Comparison of ENCODE assay signal across 8 mouse cellular contexts in the genomic region with DNA sequence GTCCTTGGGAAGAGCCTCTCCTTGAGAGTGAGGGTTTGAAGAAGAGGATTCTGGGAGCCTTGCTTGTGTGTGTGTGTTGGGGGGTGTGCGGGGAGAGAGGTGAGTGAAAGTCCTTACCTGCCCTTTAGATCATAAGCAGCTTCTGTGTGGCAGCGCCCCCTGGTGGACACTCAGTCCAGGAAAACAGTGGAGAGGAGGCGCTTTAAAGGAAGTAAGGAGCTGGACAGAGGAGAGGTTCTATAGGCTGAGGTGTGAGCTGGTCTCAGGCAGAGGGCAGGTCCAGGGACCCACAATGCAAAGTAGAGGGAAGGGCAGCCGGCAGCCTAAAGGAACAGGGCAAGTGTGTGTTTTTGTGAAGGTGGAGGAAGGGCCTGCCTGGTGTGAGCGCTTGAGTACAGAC. TPM values are rescaled to one million over a fixed set of nuclear protein-coding genes. Genes with fewer than 3 reads are reported as not detected.
DNase-seq lines count a peak whose midpoint lies in the region; ATAC-seq lines count a peak whose summit lies in the region.

No protein-coding gene starts in this region.

- H3K36me3 ChIP-seq in intestine, embryonic 14.5 days (ENCODE audit: control insufficient read depth, insufficient read depth, low read length): peaks cover 19% of the 10 kb centered on the region
- peaks cover 46% of the 10 kb centered on the region for H3K36me3 ChIP-seq in midbrain, embryonic 12.5 days

- no peaks in the 10 kb centered on the region for H3K27me3 ChIP-seq in intestine, embryonic 14.5 days (replicated peaks; ENCODE audit: control insufficient read depth, insufficient read depth, low read length)
- H3K27me3 ChIP-seq in midbrain, embryonic 12.5 days: no peaks in the 10 kb centered on the region

- no peak overlapping the region for H3K27ac ChIP-seq in intestine, embryonic 14.5 days (ENCODE audit: low read depth)
- H3K27ac ChIP-seq in midbrain, embryonic 12.5 days (replicated peaks): no peak overlapping the region

- ATAC-seq in intestine, embryonic 14.5 days (replicated peaks; ENCODE audit: low FRiP score, low TSS enrichment, low read depth): 0 out of 2 replicates have a peak, but pooled peaks have one; percentile 34
- ATAC-seq in midbrain, embryonic 12.5 days (ENCODE audit: low FRiP score, low read depth): peak; percentile 57

- no peak overlapping the region for H3K9ac ChIP-seq in intestine, embryonic 14.5 days (ENCODE audit: low read length)
- H3K9ac ChIP-seq in midbrain, embryonic 12.5 days (replicated peaks): no peak overlapping the region

- no peaks in the 10 kb centered on the region for H3K9me3 ChIP-seq in intestine, embryonic 14.5 days (ENCODE audit: control insufficient read depth, low read length)
- H3K9me3 ChIP-seq in midbrain, embryonic 12.5 days: no peaks in the 10 kb centered on the region

- H3K4me2 ChIP-seq in intestine, embryonic 14.5 days (ENCODE audit: low read length): no peak overlapping the region
- no peak overlapping the region for H3K4me2 ChIP-seq in midbrain, embryonic 12.5 days (replicated peaks)

- H3K4me3 ChIP-seq in intestine, embryonic 14.5 days (ENCODE audit: low read depth, low read length): no peak overlapping the region
- no peak overlapping the region for H3K4me3 ChIP-seq in midbrain, embryonic 12.5 days

- WGBS in intestine, embryonic 14.5 days: 28% methylated on average over 5 of the region's 5 CpGs
- WGBS in midbrain, embryonic 12.5 days: 30% methylated on average over 5 of the region's 5 CpGs

- peak; percentile 90 for DNase-seq in ZHBTc4 (ENCODE audit: low read depth, low spot score)
- peak; percentile 95 to 97 for DNase-seq in cerebellum, postnatal 14 days
- DNase-seq in frontal cortex, postnatal 36 days (ENCODE audit: low spot score in 2 of 2): peak; percentile 72 to 80
- DNase-seq in intestine, embryonic 14.5 days (ENCODE audit: low spot score): peak; percentile 95
- DNase-seq in left cerebral cortex, postnatal 36 days (ENCODE audit: low spot score in 2 of 2): peak; percentile 72 to 74
- DNase-seq in skeletal muscle tissue, adult 2 months (ENCODE audit: low read depth, low spot score): peak; percentile 68
- DNase-seq in urinary bladder, postnatal 4 days (ENCODE audit: low spot score in 2 of 2): peak; percentile 66 to 89

- intact Hi-C loops in left cerebral cortex, postnatal 36 days (cut with DNase I): loop anchor here (2.0 kb wide), 1 partner anchor 132 kb away; no protein-coding TSS in a partner anchor

- 0 out of 2 replicates have a peak, but pooled peaks cover 3% of the 10 kb centered on the region for H3K4me1 ChIP-seq in intestine, embryonic 14.5 days (replicated peaks; ENCODE audit: control insufficient read depth, insufficient read depth, low read length)
- no peaks in the 10 kb centered on the region for H3K4me1 ChIP-seq in midbrain, embryonic 12.5 days

RNA-seq across cellular contexts. Expression of gene Ss18l1, which starts 8.7 kb away (rescaled TPM):
- 5.0 and 5.4 TPM in 2 replicates for polyA plus RNA-seq in intestine, embryonic 14.5 days (2014; fragmentation: Nextera tagmentation; extraction: Ambion mirVana)
- 10 to 100 TPM; 36.1 to 39.1 TPM for total RNA-seq in left cerebral cortex, postnatal 36 days (2021)
- 30.2 and 32.5 TPM in 2 replicates for polyA plus RNA-seq in midbrain, embryonic 12.5 days (2016; fragmentation: Nextera tagmentation; extraction: Ambion mirVana)

RNA-seq across cellular contexts. Expression of gene Psma7, which starts 8.8 kb away (rescaled TPM):
- 612 and 735 TPM in 2 replicates for polyA plus RNA-seq in intestine, embryonic 14.5 days (2014; fragmentation: Nextera tagmentation; extraction: Ambion mirVana)
- 100 to 1,000 TPM; 163 to 172 TPM for total RNA-seq in left cerebral cortex, postnatal 36 days (2021)
- 613 and 651 TPM in 2 replicates for polyA plus RNA-seq in midbrain, embryonic 12.5 days (2016; fragmentation: Nextera tagmentation; extraction: Ambion mirVana)

RNA-seq across cellular contexts. Expression of gene Mtg2, which starts 19.4 kb away (rescaled TPM):
- polyA plus RNA-seq in intestine, embryonic 14.5 days (2014; fragmentation: Nextera tagmentation; extraction: Ambion mirVana): 24.2 and 27.5 TPM in 2 replicates
- 10 to 100 TPM; 12.6 to 19.1 TPM for total RNA-seq in left cerebral cortex, postnatal 36 days (2021)
- polyA plus RNA-seq in midbrain, embryonic 12.5 days (2016; fragmentation: Nextera tagmentation; extraction: Ambion mirVana): 31.8 and 35.0 TPM in 2 replicates

RNA-seq across cellular contexts. Expression of gene Lsm14b, which starts 26.2 kb away (rescaled TPM):
- 6.2 and 6.3 TPM in 2 replicates for polyA plus RNA-seq in intestine, embryonic 14.5 days (2014; fragmentation: Nextera tagmentation; extraction: Ambion mirVana)
- total RNA-seq in left cerebral cortex, postnatal 36 days (2021): 100 to 1,000 TPM; 107 to 114 TPM
- polyA plus RNA-seq in midbrain, embryonic 12.5 days (2016; fragmentation: Nextera tagmentation; extraction: Ambion mirVana): 16.9 and 19.5 TPM in 2 replicates

RNA-seq across cellular contexts. Expression of gene Hrh3, which starts 53.3 kb away (rescaled TPM):
- polyA plus RNA-seq in intestine, embryonic 14.5 days (2014; fragmentation: Nextera tagmentation; extraction: Ambion mirVana): 0.16 and 0.19 TPM in 2 replicates
- total RNA-seq in left cerebral cortex, postnatal 36 days (2021): 10 to 100 TPM; 94.8 to 99.4 TPM
- 4.1 and 4.8 TPM in 2 replicates for polyA plus RNA-seq in midbrain, embryonic 12.5 days (2016; fragmentation: Nextera tagmentation; extraction: Ambion mirVana)
